Mouse (Mus musculus) small intestine, adult 2 months (tissue): ENCODE measurements around the gene Steap2.

Experiments
- CTCF ChIP-seq: fragments of 200-500 bp; IDR thresholded peaks from 2 replicates; pipeline ENCODE4 v1.5.1; 2012; ENCODE audit warnings: low read depth, mild to moderate bottlenecking, control low read depth, inconsistent platforms, low read length, moderate library complexity, mixed read lengths; ENCODE audit not compliant: insufficient replicate concordance, insufficient read length; ENCODE audit errors: extremely low read depth
- POLR2A ChIP-seq: fragments of 200-500 bp; IDR thresholded peaks from 2 replicates; pipeline ENCODE4 v1.6.1; 2012; ENCODE audit warnings: low read depth, mild to moderate bottlenecking, control low read depth, inconsistent platforms, low read length, moderate library complexity

DNA sequence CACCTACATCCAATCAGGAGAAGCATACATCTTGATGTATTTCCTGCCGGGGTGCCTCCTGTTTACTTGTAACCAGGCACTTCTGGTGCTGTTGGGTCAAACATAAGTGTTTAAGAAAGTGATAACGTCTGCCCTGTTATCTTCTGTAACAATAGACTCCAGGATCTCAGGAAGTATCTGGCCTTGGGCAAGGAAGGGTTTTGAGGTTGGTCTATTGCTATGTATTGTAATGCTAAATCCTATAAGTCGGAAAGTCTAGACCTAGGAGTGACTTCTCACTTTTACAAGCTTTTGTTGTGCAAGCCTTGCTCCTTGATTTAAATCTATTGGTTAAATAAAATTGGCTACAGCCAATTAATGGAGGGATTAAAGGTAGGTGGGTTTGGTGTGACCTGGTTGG, 4.5 kb upstream of the Steap2 start:
- no peak for TF ChIP-seq CTCF
- TF ChIP-seq POLR2A: no peak
